Mouse (Mus musculus): ENCODE data around the gene Upk1b. TPM values are rescaled to one million over a fixed set of nuclear protein-coding genes. Genes with fewer than 3 reads are reported as not detected.

Gene Upk1b
- total and polyA plus RNA-seq, 2 experiments from 2014 or later: 0.44 to 1.0 TPM

- no peaks in the 10 kb centered on the region for H3K4me1 ChIP-seq (ENCODE audit: insufficient read depth, low read length)
- no peak overlapping the region for H3K4me2 ChIP-seq (ENCODE audit: low read depth, low read length, poor library complexity, severe bottlenecking)
- WGBS: 83% methylated on average over 6 of the region's 6 CpGs
- no peak overlapping the region for H3K4me3 ChIP-seq (ENCODE audit: low read depth, low read length)
- no peak for TF ChIP-seq CTCF (IDR thresholded peaks at IDR 0.05)
- no peaks in the 10 kb centered on the region for H3K27me3 ChIP-seq (ENCODE audit: insufficient read depth, low read length)
- H3K9me3 ChIP-seq (ENCODE audit: low read length): no peaks in the 10 kb centered on the region
- DNase-seq (ENCODE audit: low spot score): no peak
- no peak for ATAC-seq (ENCODE audit: low FRiP score)
- no peak overlapping the region for H3K9ac ChIP-seq (replicated peaks; ENCODE audit: low read length, poor library complexity, severe bottlenecking)
- no peak overlapping the region for H3K27ac ChIP-seq (ENCODE audit: low read depth, low read length)
- no peaks in the 10 kb centered on the region for H3K36me3 ChIP-seq (ENCODE audit: insufficient read depth, low read length)
Observed at GRCm38 (mm10) chr16:38793120-38793519, 7.0 kb downstream of the Upk1b start.

GRCm38 (mm10) chr16:38789966-38790365 lies 10.2 kb downstream of the Upk1b start:
- no peak for DNase-seq (ENCODE audit: low spot score)
- Histone ChIP-seq H3K9me3 (ENCODE audit: low read length) (no peaks in the 10 kb centered on the region), H3K9ac (replicated peaks; ENCODE audit: low read length, poor library complexity, severe bottlenecking) (no peak overlapping the region), H3K4me3 (ENCODE audit: low read depth, low read length) (no peak overlapping the region), H3K4me1 (ENCODE audit: insufficient read depth, low read length) (no peaks in the 10 kb centered on the region), H3K27ac (ENCODE audit: low read depth, low read length) (no peak overlapping the region), H3K27me3 (ENCODE audit: insufficient read depth, low read length) (no peaks in the 10 kb centered on the region), H3K4me2 (ENCODE audit: low read depth, low read length, poor library complexity, severe bottlenecking) (no peak overlapping the region), H3K36me3 (ENCODE audit: insufficient read depth, low read length) (no peaks in the 10 kb centered on the region)
- WGBS: 89% methylated on average over 3 of the region's 3 CpGs
- TF ChIP-seq CTCF (IDR thresholded peaks at IDR 0.05): no peak
- no peak for ATAC-seq (ENCODE audit: low FRiP score)

- 98% methylated on average over 2 of the region's 2 CpGs for WGBS
- Histone ChIP-seq H3K27me3 (ENCODE audit: insufficient read depth, low read length) (no peaks in the 10 kb centered on the region), H3K4me1 (ENCODE audit: insufficient read depth, low read length) (no peaks in the 10 kb centered on the region), H3K9me3 (ENCODE audit: low read length) (no peaks in the 10 kb centered on the region), H3K27ac (ENCODE audit: low read depth, low read length) (no peak overlapping the region), H3K4me3 (ENCODE audit: low read depth, low read length) (no peak overlapping the region), H3K9ac (replicated peaks; ENCODE audit: low read length, poor library complexity, severe bottlenecking) (no peak overlapping the region), H3K36me3 (ENCODE audit: insufficient read depth, low read length) (no peaks in the 10 kb centered on the region), H3K4me2 (ENCODE audit: low read depth, low read length, poor library complexity, severe bottlenecking) (no peak overlapping the region)
- ATAC-seq (ENCODE audit: low FRiP score) (no peak), DNase-seq (ENCODE audit: low spot score) (no peak)
- no peak for TF ChIP-seq CTCF (IDR thresholded peaks at IDR 0.05)
Observed at GRCm38 (mm10) chr16:38789016-38789415, 11.1 kb downstream of the Upk1b start.

- no peak for DNase-seq (ENCODE audit: low spot score)
- H3K4me2 ChIP-seq (ENCODE audit: low read depth, low read length, poor library complexity, severe bottlenecking): no peak overlapping the region
- no peaks in the 10 kb centered on the region for H3K4me1 ChIP-seq (ENCODE audit: insufficient read depth, low read length)
- H3K36me3 ChIP-seq (ENCODE audit: insufficient read depth, low read length): no peaks in the 10 kb centered on the region
- H3K9me3 ChIP-seq (ENCODE audit: low read length): no peaks in the 10 kb centered on the region
- WGBS: 88% methylated on average over 7 of the region's 7 CpGs
- no peak for TF ChIP-seq CTCF (IDR thresholded peaks at IDR 0.05)
- no peaks in the 10 kb centered on the region for H3K27me3 ChIP-seq (ENCODE audit: insufficient read depth, low read length)
- H3K9ac ChIP-seq (replicated peaks; ENCODE audit: low read length, poor library complexity, severe bottlenecking): no peak overlapping the region
- no peak overlapping the region for H3K27ac ChIP-seq (ENCODE audit: low read depth, low read length)
- no peak overlapping the region for H3K4me3 ChIP-seq (ENCODE audit: low read depth, low read length)
- no peak for ATAC-seq (ENCODE audit: low FRiP score)
Observed at GRCm38 (mm10) chr16:38785301-38785700, 14.8 kb downstream of the Upk1b start.

- no peaks in the 10 kb centered on the region for H3K4me1 ChIP-seq (ENCODE audit: insufficient read depth, low read length)
- no peak overlapping the region for H3K4me3 ChIP-seq (ENCODE audit: low read depth, low read length)
- no peak overlapping the region for H3K9ac ChIP-seq (replicated peaks; ENCODE audit: low read length, poor library complexity, severe bottlenecking)
- peak; percentile 26 for DNase-seq (ENCODE audit: low spot score)
- no peaks in the 10 kb centered on the region for H3K9me3 ChIP-seq (ENCODE audit: low read length)
- H3K27me3 ChIP-seq (ENCODE audit: insufficient read depth, low read length): no peaks in the 10 kb centered on the region
- 0 out of 2 replicates have a peak, but pooled peaks have one; percentile 7 for ATAC-seq (ENCODE audit: low FRiP score)
- H3K27ac ChIP-seq (ENCODE audit: low read depth, low read length): no peak overlapping the region
- 53% methylated on average over 2 of the region's 2 CpGs for WGBS
- no peak for TF ChIP-seq CTCF (IDR thresholded peaks at IDR 0.05)
- H3K4me2 ChIP-seq (ENCODE audit: low read depth, low read length, poor library complexity, severe bottlenecking): no peak overlapping the region
- H3K36me3 ChIP-seq (ENCODE audit: insufficient read depth, low read length): no peaks in the 10 kb centered on the region
Observed at GRCm38 (mm10) chr16:38782524-38783067, 17.5 kb downstream of the Upk1b start.

GRCm38 (mm10) chr16:38781946-38782345 lies 18.2 kb downstream of the Upk1b start:
- 72% methylated on average over 2 of the region's 2 CpGs for WGBS
- DNase-seq (ENCODE audit: low spot score): no peak
- H3K27ac ChIP-seq (ENCODE audit: low read depth, low read length): no peak overlapping the region
- H3K4me3 ChIP-seq (ENCODE audit: low read depth, low read length): no peak overlapping the region
- no peak overlapping the region for H3K4me2 ChIP-seq (ENCODE audit: low read depth, low read length, poor library complexity, severe bottlenecking)
- H3K27me3 ChIP-seq (ENCODE audit: insufficient read depth, low read length): no peaks in the 10 kb centered on the region
- no peak for TF ChIP-seq CTCF (IDR thresholded peaks at IDR 0.05)
- H3K4me1 ChIP-seq (ENCODE audit: insufficient read depth, low read length): no peaks in the 10 kb centered on the region
- H3K9me3 ChIP-seq (ENCODE audit: low read length): no peaks in the 10 kb centered on the region
- H3K9ac ChIP-seq (replicated peaks; ENCODE audit: low read length, poor library complexity, severe bottlenecking): no peak overlapping the region
- ATAC-seq (ENCODE audit: low FRiP score): no peak
- H3K36me3 ChIP-seq (ENCODE audit: insufficient read depth, low read length): no peaks in the 10 kb centered on the region
